Mouse (Mus musculus): Measurements from ENCODE around the gene Tex19.2. TPM values are rescaled to one million over a fixed set of nuclear protein-coding genes. Genes with fewer than 3 reads are reported as not detected.

The Tex19.2 gene
- total and polyA plus RNA-seq, 3 experiments = 0.64 to 2.4 (median 1.4) TPM

GRCm38 (mm10) chr11:121138732-121139131 lies 20.3 kb upstream of the Tex19.2 start:
- dilution Hi-C loops (cut with MboI; ENCODE audit: extremely low pct_ligation_motif_present, extremely low pct_unique_long_range_greater_than_20kb, low sequenced_read_pairs) = no loop called here
- in situ Hi-C loops (cut with MboI; ENCODE audit: low pct_ligation_motif_present, low pct_unique_long_range_greater_than_20kb, low sequenced_read_pairs) = no loop called here

DNA sequence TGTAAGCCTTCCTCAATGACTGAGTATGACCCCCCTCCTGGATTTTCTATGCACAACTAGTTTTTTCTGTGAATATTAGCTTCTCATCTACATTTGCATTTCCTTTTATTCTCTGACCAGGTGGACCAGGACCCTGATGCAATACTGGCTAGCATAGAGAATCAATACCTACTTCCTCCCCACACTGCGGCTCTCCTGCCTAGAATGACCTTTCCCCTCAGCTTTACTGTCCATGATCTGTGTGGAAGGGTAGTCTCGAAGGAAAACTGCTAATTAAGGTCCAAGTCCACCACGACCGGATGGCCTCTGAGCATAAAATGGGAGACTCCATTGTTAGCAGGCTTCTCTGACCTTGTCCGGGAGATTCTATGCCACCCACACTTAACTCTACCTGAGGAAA lies 19.2 kb upstream of the Tex19.2 start:
- peaks cover 19% of the 10 kb centered on the region for H3K27me3 ChIP-seq (replicated peaks)

More at GRCm38 (mm10) chr11:121138732-121139131, 20.3 kb upstream of the Tex19.2 start:
- H3K4me1 ChIP-seq (ENCODE audit: control insufficient read depth in 1 of 2, insufficient read depth in 2 of 2) = no peaks in the 10 kb centered on the region
- TF ChIP-seq EP300 (IDR thresholded peaks at IDR 0.05; ENCODE audit: low read length) (no peak), SMC3 (IDR thresholded peaks at IDR 0.05; ENCODE audit: low read depth, low read length) (no peak), TCF12 (IDR thresholded peaks at IDR 0.05; ENCODE audit: low read depth, low read length) (0 out of 2 replicates have a peak, but pooled peaks have one; percentile 13), RAD21 (IDR thresholded peaks at IDR 0.05; ENCODE audit: low read depth, low read length) (peak; percentile 31), CTCF (conservative IDR thresholded peaks at IDR 0.05 in 1 of 2, IDR thresholded peaks at IDR 0.05 in 1 of 2; ENCODE audit: low read depth in 2 of 2, low read length in 2 of 2) (peak in 1 of 2 experiments; percentile 55; a peak in 2 of 4 replicates)
- H3K9me3 ChIP-seq (replicated peaks; ENCODE audit: low read length) = no peaks in the 10 kb centered on the region
- H3K4me3 ChIP-seq (replicated peaks in 1 of 3; ENCODE audit: low read depth in 2 of 3, low read length in 2 of 3, poor library complexity in 1 of 3) = no peak overlapping the region
- H3K27me3 ChIP-seq (replicated peaks) = peaks cover 17% of the 10 kb centered on the region
- H3K36me3 ChIP-seq (replicated peaks in 1 of 2; ENCODE audit: control insufficient read depth in 1 of 2, insufficient read depth in 1 of 2, low read length in 1 of 2) = no peaks in the 10 kb centered on the region
- no peak overlapping the region for H3K27ac ChIP-seq (ENCODE audit: insufficient read depth, low read depth)
- no peak for DNase-seq (ENCODE audit: extremely low read depth)
- H3K9ac ChIP-seq (ENCODE audit: insufficient read depth, low read depth) = no peak overlapping the region
- no peaks in the 10 kb centered on the region for H3K79me2 ChIP-seq (replicated peaks; ENCODE audit: control insufficient read depth, extremely low read depth, insufficient read depth, poor library complexity, severe bottlenecking)
- no peak overlapping the region for H3K4me2 ChIP-seq (ENCODE audit: insufficient read depth, low read depth, poor library complexity, severe bottlenecking)

DNA sequence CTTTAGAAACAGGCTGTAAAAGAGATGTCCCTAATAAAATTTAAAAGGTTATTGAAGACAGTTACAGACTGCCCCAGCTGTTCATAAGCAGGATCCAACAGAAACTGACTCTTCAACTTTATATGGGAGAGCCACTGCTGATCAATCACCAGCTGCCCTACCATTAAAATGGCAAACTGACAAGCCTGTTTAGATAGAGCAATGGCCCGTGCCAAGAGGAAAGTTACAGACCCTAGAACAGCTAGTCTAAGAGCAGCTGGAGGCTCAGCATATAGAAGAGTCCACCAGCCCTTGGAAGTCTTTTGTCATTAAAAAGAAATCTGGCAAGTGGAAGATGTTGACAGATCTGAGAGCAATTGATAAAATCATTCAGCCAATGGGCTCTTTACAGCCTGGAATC lies 16.1 kb upstream of the Tex19.2 start:
- Histone ChIP-seq H3K36me3 (replicated peaks in 1 of 2; ENCODE audit: control insufficient read depth in 1 of 2, insufficient read depth in 1 of 2, low read length in 1 of 2) (no peaks in the 10 kb centered on the region), H3K9me3 (replicated peaks; ENCODE audit: low read length) (no peaks in the 10 kb centered on the region), H3K27ac (ENCODE audit: insufficient read depth, low read depth) (no peak overlapping the region), H3K27me3 (replicated peaks) (peaks cover 21% of the 10 kb centered on the region), H3K4me1 (ENCODE audit: control insufficient read depth in 1 of 2, insufficient read depth in 2 of 2) (no peaks in the 10 kb centered on the region), H3K4me2 (ENCODE audit: insufficient read depth, low read depth, poor library complexity, severe bottlenecking) (no peak overlapping the region), H3K4me3 (replicated peaks in 1 of 3; ENCODE audit: low read depth in 2 of 3, low read length in 2 of 3, poor library complexity in 1 of 3) (no peak overlapping the region), H3K9ac (ENCODE audit: insufficient read depth, low read depth) (no peak overlapping the region), H3K79me2 (replicated peaks; ENCODE audit: control insufficient read depth, extremely low read depth, insufficient read depth, poor library complexity, severe bottlenecking) (no peaks in the 10 kb centered on the region)
- DNase-seq (ENCODE audit: extremely low read depth) = no peak
- TF ChIP-seq MEF2A (IDR thresholded peaks at IDR 0.05; ENCODE audit: borderline replicate concordance, low read depth, low read length) = no peak
- no peak for TF ChIP-seq RCOR1 (conservative IDR thresholded peaks at IDR 0.05; ENCODE audit: low read depth, low read length)
- TF ChIP-seq NELFE (IDR thresholded peaks at IDR 0.05; ENCODE audit: low read depth, low read length) = no peak
- no peak for TF ChIP-seq UBTF (IDR thresholded peaks at IDR 0.05; ENCODE audit: low read depth, low read length)
- no peak for TF ChIP-seq GABPA (IDR thresholded peaks at IDR 0.05; ENCODE audit: insufficient replicate concordance, low read depth, low read length)
- TF ChIP-seq POLR2A (IDR thresholded peaks at IDR 0.05; ENCODE audit: low read depth, low read length) = no peak
- TF ChIP-seq ETS1 (conservative IDR thresholded peaks at IDR 0.05; ENCODE audit: low read depth, low read length) = no peak
- no peak for TF ChIP-seq TBP (conservative IDR thresholded peaks at IDR 0.05; ENCODE audit: low read depth, low read length)
- no peak for TF ChIP-seq BHLHE40 (IDR thresholded peaks at IDR 0.05; ENCODE audit: low read depth, low read length)
- no peak for TF ChIP-seq EP300 (IDR thresholded peaks at IDR 0.05; ENCODE audit: low read length)
- no peak for TF ChIP-seq JUND (conservative IDR thresholded peaks at IDR 0.05; ENCODE audit: low read depth, low read length)
- TF ChIP-seq CHD2 (IDR thresholded peaks at IDR 0.05; ENCODE audit: low read length) = no peak
- TF ChIP-seq SIN3A (IDR thresholded peaks at IDR 0.05; ENCODE audit: low read length) = no peak
- in situ Hi-C loops (cut with MboI; ENCODE audit: low pct_ligation_motif_present, low pct_unique_long_range_greater_than_20kb, low sequenced_read_pairs) = no loop called here
- dilution Hi-C loops (cut with MboI; ENCODE audit: extremely low pct_ligation_motif_present, extremely low pct_unique_long_range_greater_than_20kb, low sequenced_read_pairs) = no loop called here

More for the DNA sequence above, 19.2 kb upstream of the Tex19.2 start:
- no peak for DNase-seq (ENCODE audit: extremely low read depth)
- Histone ChIP-seq H3K9me3 (replicated peaks; ENCODE audit: low read length) (no peaks in the 10 kb centered on the region), H3K36me3 (replicated peaks in 1 of 2; ENCODE audit: control insufficient read depth in 1 of 2, insufficient read depth in 1 of 2, low read length in 1 of 2) (no peaks in the 10 kb centered on the region), H3K4me3 (replicated peaks in 1 of 3; ENCODE audit: low read depth in 2 of 3, low read length in 2 of 3, poor library complexity in 1 of 3) (no peak overlapping the region), H3K79me2 (replicated peaks; ENCODE audit: control insufficient read depth, extremely low read depth, insufficient read depth, poor library complexity, severe bottlenecking) (no peaks in the 10 kb centered on the region), H3K27ac (ENCODE audit: insufficient read depth, low read depth) (no peak overlapping the region), H3K4me1 (ENCODE audit: control insufficient read depth in 1 of 2, insufficient read depth in 2 of 2) (no peaks in the 10 kb centered on the region), H3K4me2 (ENCODE audit: insufficient read depth, low read depth, poor library complexity, severe bottlenecking) (no peak overlapping the region), H3K9ac (ENCODE audit: insufficient read depth, low read depth) (no peak overlapping the region)
- dilution Hi-C loops (cut with MboI; ENCODE audit: extremely low pct_ligation_motif_present, extremely low pct_unique_long_range_greater_than_20kb, low sequenced_read_pairs) (no loop called here), in situ Hi-C loops (cut with MboI; ENCODE audit: low pct_ligation_motif_present, low pct_unique_long_range_greater_than_20kb, low sequenced_read_pairs) (no loop called here)
- TF ChIP-seq SIN3A (IDR thresholded peaks at IDR 0.05; ENCODE audit: low read length) (no peak), ZKSCAN1 (IDR thresholded peaks at IDR 0.05; ENCODE audit: borderline replicate concordance, low read depth, low read length) (no peak), NRF1 (IDR thresholded peaks at IDR 0.05; ENCODE audit: low read depth, low read length) (no peak)

Data from CH12.LX (cell line).